Mouse (Mus musculus): ENCODE data around the gene Lamtor5. TPM values are rescaled to one million over a fixed set of nuclear protein-coding genes. Genes with fewer than 3 reads are reported as not detected.

Lamtor5 gene
- polyA plus RNA-seq, 2 experiments = 44.7 to 109 TPM

GRCm38 (mm10) chr3:107275996-107276395 lies 2.7 kb upstream of the Lamtor5 start:
- no peaks in the 10 kb centered on the region for H3K27me3 ChIP-seq (ENCODE audit: control insufficient read depth, insufficient read depth, low read length)
- 44% methylated on average over 4 of the region's 4 CpGs for WGBS (ENCODE audit: insufficient replicate concordance)
- ATAC-seq (ENCODE audit: insufficient read depth) = no peak
- no peaks in the 10 kb centered on the region for H3K36me3 ChIP-seq (replicated peaks; ENCODE audit: control insufficient read depth, insufficient read depth, low read depth)
- H3K4me3 ChIP-seq (ENCODE audit: insufficient read depth in 1 of 2, low read depth in 2 of 2, low read length in 2 of 2) = no peak overlapping the region
- H3K27ac ChIP-seq = no peak overlapping the region
- no peak for TF ChIP-seq EP300 (IDR thresholded peaks at IDR 0.05; ENCODE audit: low read depth)
- no peak; the same call in 1 of the 2 replicates for TF ChIP-seq CTCF (IDR thresholded peaks at IDR 0.05; ENCODE audit: low read depth)
- no peak for DNase-seq (ENCODE audit: low read depth in 3 of 3, low spot score in 3 of 3)
- no peaks in the 10 kb centered on the region for H3K9me3 ChIP-seq (ENCODE audit: control insufficient read depth, low read length)
- H3K4me1 ChIP-seq (replicated peaks; ENCODE audit: control insufficient read depth in 2 of 2, insufficient read depth in 2 of 2, low read length in 1 of 2) = peaks cover 3 to 7% of the 10 kb centered on the region in 2 experiments; a peak in 2 of 4 replicates
- no peak overlapping the region for H3K9ac ChIP-seq (replicated peaks)
- H3K4me2 ChIP-seq (ENCODE audit: low read depth) = no peak overlapping the region

GRCm38 (mm10) chr3:107276626-107277025 lies 2.0 kb upstream of the Lamtor5 start:
- TF ChIP-seq EP300 (IDR thresholded peaks at IDR 0.05; ENCODE audit: low read depth) (no peak), CTCF (IDR thresholded peaks at IDR 0.05; ENCODE audit: low read depth) (no peak)
- no peaks in the 10 kb centered on the region for H3K9me3 ChIP-seq (ENCODE audit: control insufficient read depth, low read length)
- WGBS (ENCODE audit: insufficient replicate concordance) = 72% methylated on average over 3 of the region's 3 CpGs
- no peak overlapping the region for H3K27ac ChIP-seq
- DNase-seq (ENCODE audit: low read depth in 3 of 3, low spot score in 3 of 3) (no peak), ATAC-seq (ENCODE audit: insufficient read depth) (no peak)
- no peak overlapping the region for H3K4me2 ChIP-seq (ENCODE audit: low read depth)
- H3K27me3 ChIP-seq (ENCODE audit: control insufficient read depth, insufficient read depth, low read length) = no peaks in the 10 kb centered on the region
- H3K4me3 ChIP-seq (ENCODE audit: insufficient read depth in 1 of 2, low read depth in 2 of 2, low read length in 2 of 2) = no peak overlapping the region
- no peak overlapping the region for H3K9ac ChIP-seq (replicated peaks)
- H3K4me1 ChIP-seq (replicated peaks; ENCODE audit: control insufficient read depth in 2 of 2, insufficient read depth in 2 of 2, low read length in 1 of 2) = peaks cover 3 to 7% of the 10 kb centered on the region in 2 experiments; a peak in 2 of 4 replicates
- no peaks in the 10 kb centered on the region for H3K36me3 ChIP-seq (replicated peaks; ENCODE audit: control insufficient read depth, insufficient read depth, low read depth)

GRCm38 (mm10) chr3:107286123-107286522 lies 7.5 kb downstream of the Lamtor5 start:
- ATAC-seq (ENCODE audit: insufficient read depth) (no peak), DNase-seq (ENCODE audit: low read depth in 3 of 3, low spot score in 3 of 3) (no peak)
- no peaks in the 10 kb centered on the region for H3K9me3 ChIP-seq (ENCODE audit: control insufficient read depth, low read length)
- H3K4me1 ChIP-seq (replicated peaks; ENCODE audit: control insufficient read depth in 2 of 2, insufficient read depth in 2 of 2, low read length in 1 of 2) = no peaks in the 10 kb centered on the region
- H3K36me3 ChIP-seq (replicated peaks; ENCODE audit: control insufficient read depth, insufficient read depth, low read depth) = peaks cover 15% of the 10 kb centered on the region
- TF ChIP-seq CTCF (IDR thresholded peaks at IDR 0.05; ENCODE audit: low read depth) = no peak
- no peak for TF ChIP-seq EP300 (IDR thresholded peaks at IDR 0.05; ENCODE audit: low read depth)
- no peak overlapping the region for H3K27ac ChIP-seq
- no peaks in the 10 kb centered on the region for H3K27me3 ChIP-seq (ENCODE audit: control insufficient read depth, insufficient read depth, low read length)
- no peak overlapping the region for H3K4me3 ChIP-seq (ENCODE audit: insufficient read depth in 1 of 2, low read depth in 2 of 2, low read length in 2 of 2)
- H3K4me2 ChIP-seq (ENCODE audit: low read depth) = no peak overlapping the region
- WGBS (ENCODE audit: insufficient replicate concordance) = 60% methylated on average over 2 of the region's 2 CpGs
- no peak overlapping the region for H3K9ac ChIP-seq (replicated peaks)

GRCm38 (mm10) chr3:107287346-107287745 lies 8.7 kb downstream of the Lamtor5 start:
- no peak for DNase-seq (ENCODE audit: low read depth in 3 of 3, low spot score in 3 of 3)
- Histone ChIP-seq H3K4me1 (replicated peaks; ENCODE audit: control insufficient read depth in 2 of 2, insufficient read depth in 2 of 2, low read length in 1 of 2) (no peaks in the 10 kb centered on the region), H3K27ac (no peak overlapping the region), H3K36me3 (replicated peaks; ENCODE audit: control insufficient read depth, insufficient read depth, low read depth) (peaks cover 13% of the 10 kb centered on the region), H3K9me3 (ENCODE audit: control insufficient read depth, low read length) (no peaks in the 10 kb centered on the region), H3K4me2 (ENCODE audit: low read depth) (no peak overlapping the region), H3K9ac (replicated peaks) (no peak overlapping the region), H3K27me3 (ENCODE audit: control insufficient read depth, insufficient read depth, low read length) (no peaks in the 10 kb centered on the region), H3K4me3 (ENCODE audit: insufficient read depth in 1 of 2, low read depth in 2 of 2, low read length in 2 of 2) (no peak overlapping the region)
- no peak for ATAC-seq (ENCODE audit: insufficient read depth)
- TF ChIP-seq CTCF (IDR thresholded peaks at IDR 0.05; ENCODE audit: low read depth) (no peak), EP300 (IDR thresholded peaks at IDR 0.05; ENCODE audit: low read depth) (no peak)

GRCm38 (mm10) chr3:107290764-107291381 lies 12.2 kb downstream of the Lamtor5 start, which contains the start of gene Slc16a4:
Gene Slc16a4 (plus strand): TSS chr3:107291230.
- H3K4me2 ChIP-seq (ENCODE audit: low read depth) = no peak within 1 kb of the TSS

More at GRCm38 (mm10) chr3:107290764-107291381, 12.2 kb downstream of the Lamtor5 start, which contains the start of gene Slc16a4:
- Histone ChIP-seq H3K4me1 (replicated peaks; ENCODE audit: control insufficient read depth in 2 of 2, insufficient read depth in 2 of 2, low read length in 1 of 2) (no peaks in the 10 kb centered on the region), H3K36me3 (replicated peaks; ENCODE audit: control insufficient read depth, insufficient read depth, low read depth) (no peaks in the 10 kb centered on the region), H3K4me3 (ENCODE audit: insufficient read depth in 1 of 2, low read depth in 2 of 2, low read length in 2 of 2) (no peak within 1 kb of the TSS), H3K27me3 (ENCODE audit: control insufficient read depth, insufficient read depth, low read length) (no peaks in the 10 kb centered on the region), H3K9me3 (ENCODE audit: control insufficient read depth, low read length) (no peaks in the 10 kb centered on the region), H3K9ac (replicated peaks) (no peak within 1 kb of the TSS), H3K27ac (no peak within 1 kb of the TSS)
- TF ChIP-seq EP300 (IDR thresholded peaks at IDR 0.05; ENCODE audit: low read depth) = no peak
- TF ChIP-seq CTCF (IDR thresholded peaks at IDR 0.05; ENCODE audit: low read depth) = no peak
- DNase-seq (ENCODE audit: low read depth in 3 of 3, low spot score in 3 of 3) (no peak), ATAC-seq (ENCODE audit: insufficient read depth) (no peak)
- WGBS (ENCODE audit: insufficient replicate concordance) = 29% methylated on average over 9 of the region's 9 CpGs
